Mouse (Mus musculus): ENCODE data around the gene Cradd. TPM values are rescaled to one million over a fixed set of nuclear protein-coding genes. Genes with fewer than 3 reads are reported as not detected.
A peak's percentile ranks its signal among the peaks of the same experiment; 100 is the strongest.

Cradd gene
- total and polyA plus RNA-seq, 3 experiments: 1.9 to 9.0 TPM; not detected in 1

GRCm38 (mm10) chr10:95308991-95309390, 14.9 kb downstream of the Cradd start:
- TF ChIP-seq E2F4 (IDR thresholded peaks at IDR 0.05; ENCODE audit: borderline replicate concordance, low read depth, low read length) (no peak), MAZ (IDR thresholded peaks at IDR 0.05; ENCODE audit: low read depth, low read length) (no peak)
- peaks cover 0 to 2% of the 10 kb centered on the region in 2 experiments; a peak in 1 of 4 replicates for H3K36me3 ChIP-seq (ENCODE audit: control insufficient read depth in 1 of 2, insufficient read depth in 2 of 2, low read length in 2 of 2)
- H3K4me3 ChIP-seq (ENCODE audit: control insufficient read depth in 1 of 2, insufficient read depth in 1 of 2, low read depth in 2 of 2, low read length in 2 of 2): no peak overlapping the region
- H3K27ac ChIP-seq (ENCODE audit: control insufficient read depth, low read depth, low read length): no peak overlapping the region
- no peak overlapping the region for H3K9ac ChIP-seq (ENCODE audit: control insufficient read depth, low read depth, low read length, poor library complexity, severe bottlenecking)
- H3K79me2 ChIP-seq (ENCODE audit: control insufficient read depth, insufficient read depth, low read length, poor library complexity): no peaks in the 10 kb centered on the region
- H3K27me3 ChIP-seq (ENCODE audit: control insufficient read depth in 1 of 2, insufficient read depth in 2 of 2, low read length in 2 of 2): no peaks in the 10 kb centered on the region
- H3K4me1 ChIP-seq (ENCODE audit: control insufficient read depth in 1 of 2, insufficient read depth in 2 of 2, low read length in 2 of 2): peaks cover 0 to 4% of the 10 kb centered on the region in 2 experiments; a peak in 2 of 4 replicates
- no peak for DNase-seq (ENCODE audit: low read depth, low spot score)
- no peaks in the 10 kb centered on the region for H3K9me3 ChIP-seq (replicated peaks; ENCODE audit: insufficient read depth, low read length)

- Histone ChIP-seq H3K27me3 (ENCODE audit: control insufficient read depth in 1 of 2, insufficient read depth in 2 of 2, low read length in 2 of 2) (no peaks in the 10 kb centered on the region), H3K4me1 (ENCODE audit: control insufficient read depth in 1 of 2, insufficient read depth in 2 of 2, low read length in 2 of 2) (peaks cover 0 to 4% of the 10 kb centered on the region in 2 experiments; a peak in 2 of 4 replicates), H3K36me3 (ENCODE audit: control insufficient read depth in 1 of 2, insufficient read depth in 2 of 2, low read length in 2 of 2) (peaks cover 0 to 2% of the 10 kb centered on the region in 2 experiments; a peak in 1 of 4 replicates), H3K9ac (ENCODE audit: control insufficient read depth, low read depth, low read length, poor library complexity, severe bottlenecking) (no peak overlapping the region), H3K27ac (ENCODE audit: control insufficient read depth, low read depth, low read length) (no peak overlapping the region), H3K4me3 (ENCODE audit: control insufficient read depth in 1 of 2, insufficient read depth in 1 of 2, low read depth in 2 of 2, low read length in 2 of 2) (no peak overlapping the region), H3K9me3 (replicated peaks; ENCODE audit: insufficient read depth, low read length) (no peaks in the 10 kb centered on the region), H3K79me2 (ENCODE audit: control insufficient read depth, insufficient read depth, low read length, poor library complexity) (no peaks in the 10 kb centered on the region)
- TF ChIP-seq RAD21 (IDR thresholded peaks at IDR 0.05; ENCODE audit: low read depth, low read length) (peak; percentile 29), ELF1 (IDR thresholded peaks at IDR 0.05; ENCODE audit: low read depth, low read length) (no peak), BHLHE40 (IDR thresholded peaks at IDR 0.05; ENCODE audit: borderline replicate concordance, low read depth, low read length) (no peak), CTCF (IDR thresholded peaks at IDR 0.05 in 2 of 3, conservative IDR thresholded peaks at IDR 0.05 in 1 of 3; ENCODE audit: control insufficient read depth in 1 of 3, insufficient read depth in 1 of 3, low read depth in 2 of 3, low read length in 3 of 3, poor library complexity in 1 of 3, severe bottlenecking in 1 of 3) (peak in 2 of 3 experiments; percentile 17 to 34; a peak in 3 of 6 replicates), USF1 (IDR thresholded peaks at IDR 0.05; ENCODE audit: low read depth, low read length) (no peak), ZMIZ1 (IDR thresholded peaks at IDR 0.05; ENCODE audit: low read depth, low read length) (no peak), SMC3 (IDR thresholded peaks at IDR 0.05; ENCODE audit: low read depth, low read length) (peak; percentile 23), USF2 (IDR thresholded peaks at IDR 0.05; ENCODE audit: borderline replicate concordance in 1 of 2, insufficient read depth in 1 of 2, low read depth in 1 of 2, low read length in 2 of 2) (no peak), MAZ (IDR thresholded peaks at IDR 0.05; ENCODE audit: low read depth, low read length) (no peak)
- DNase-seq (ENCODE audit: low read depth, low spot score): no peak
These were observed 16.0 kb downstream of the Cradd start for GRCm38 (mm10) chr10:95307916-95308315.

GRCm38 (mm10) chr10:95306824-95307552, 16.9 kb downstream of the Cradd start:
- Histone ChIP-seq H3K27me3 (ENCODE audit: control insufficient read depth in 1 of 2, insufficient read depth in 2 of 2, low read length in 2 of 2) (no peaks in the 10 kb centered on the region), H3K79me2 (ENCODE audit: control insufficient read depth, insufficient read depth, low read length, poor library complexity) (no peaks in the 10 kb centered on the region), H3K4me3 (ENCODE audit: control insufficient read depth in 1 of 2, insufficient read depth in 1 of 2, low read depth in 2 of 2, low read length in 2 of 2) (no peak overlapping the region), H3K27ac (ENCODE audit: control insufficient read depth, low read depth, low read length) (no peak overlapping the region), H3K4me1 (ENCODE audit: control insufficient read depth in 1 of 2, insufficient read depth in 2 of 2, low read length in 2 of 2) (peaks cover 0 to 4% of the 10 kb centered on the region in 2 experiments; a peak in 2 of 4 replicates), H3K36me3 (ENCODE audit: control insufficient read depth in 1 of 2, insufficient read depth in 2 of 2, low read length in 2 of 2) (peaks cover 0 to 2% of the 10 kb centered on the region in 2 experiments; a peak in 1 of 4 replicates), H3K9me3 (replicated peaks; ENCODE audit: insufficient read depth, low read length) (no peaks in the 10 kb centered on the region), H3K9ac (ENCODE audit: control insufficient read depth, low read depth, low read length, poor library complexity, severe bottlenecking) (no peak overlapping the region)
- DNase-seq (ENCODE audit: low read depth, low spot score): no peak
- TF ChIP-seq ZNF384 (IDR thresholded peaks at IDR 0.05; ENCODE audit: low read depth, low read length): no peak
- no peak for TF ChIP-seq TBP (IDR thresholded peaks at IDR 0.05; ENCODE audit: low read depth, low read length)
- no peak for TF ChIP-seq RCOR1 (IDR thresholded peaks at IDR 0.05; ENCODE audit: low read depth, low read length)
- no peak for TF ChIP-seq ETS1 (IDR thresholded peaks at IDR 0.05; ENCODE audit: low read depth, low read length)
- TF ChIP-seq CTCF (IDR thresholded peaks at IDR 0.05 in 2 of 3, conservative IDR thresholded peaks at IDR 0.05 in 1 of 3; ENCODE audit: control insufficient read depth in 1 of 3, insufficient read depth in 1 of 3, low read depth in 2 of 3, low read length in 3 of 3, poor library complexity in 1 of 3, severe bottlenecking in 1 of 3): no peak
- no peak for TF ChIP-seq EP300 (IDR thresholded peaks at IDR 0.05; ENCODE audit: low read depth in 1 of 2, low read length in 2 of 2)
- no peak for TF ChIP-seq RAD21 (IDR thresholded peaks at IDR 0.05; ENCODE audit: low read depth, low read length)
